Mouse (Mus musculus) retina, postnatal 1 day (tissue): ENCODE results near the gene Tbk1.

Experiments used
- DNase-seq: peaks from one replicate; pipeline ENCODE4 v3.0.0-alpha.2; 2012

The Tbk1 gene

DNA sequence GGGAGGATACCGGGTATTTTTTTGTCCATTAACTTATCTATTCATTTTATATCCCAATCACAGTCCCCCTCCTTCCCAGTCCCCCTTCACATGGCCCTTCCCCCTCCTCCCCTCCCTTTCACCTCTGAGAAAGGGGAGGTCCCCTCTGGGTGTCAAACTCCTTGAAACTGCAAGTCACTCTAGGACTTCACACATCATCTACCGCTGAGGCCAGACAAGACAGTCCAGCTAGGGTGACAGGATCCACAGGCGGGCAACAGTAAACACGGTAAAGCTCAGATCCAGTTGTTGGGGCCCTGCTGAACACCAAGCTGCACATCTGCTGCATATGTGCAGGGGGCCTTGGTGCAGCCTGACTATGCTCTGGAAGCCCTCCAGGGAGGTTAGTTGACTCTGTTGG, 51.6 kb downstream of the Tbk1 start:
- DNase-seq = no peak

DNA sequence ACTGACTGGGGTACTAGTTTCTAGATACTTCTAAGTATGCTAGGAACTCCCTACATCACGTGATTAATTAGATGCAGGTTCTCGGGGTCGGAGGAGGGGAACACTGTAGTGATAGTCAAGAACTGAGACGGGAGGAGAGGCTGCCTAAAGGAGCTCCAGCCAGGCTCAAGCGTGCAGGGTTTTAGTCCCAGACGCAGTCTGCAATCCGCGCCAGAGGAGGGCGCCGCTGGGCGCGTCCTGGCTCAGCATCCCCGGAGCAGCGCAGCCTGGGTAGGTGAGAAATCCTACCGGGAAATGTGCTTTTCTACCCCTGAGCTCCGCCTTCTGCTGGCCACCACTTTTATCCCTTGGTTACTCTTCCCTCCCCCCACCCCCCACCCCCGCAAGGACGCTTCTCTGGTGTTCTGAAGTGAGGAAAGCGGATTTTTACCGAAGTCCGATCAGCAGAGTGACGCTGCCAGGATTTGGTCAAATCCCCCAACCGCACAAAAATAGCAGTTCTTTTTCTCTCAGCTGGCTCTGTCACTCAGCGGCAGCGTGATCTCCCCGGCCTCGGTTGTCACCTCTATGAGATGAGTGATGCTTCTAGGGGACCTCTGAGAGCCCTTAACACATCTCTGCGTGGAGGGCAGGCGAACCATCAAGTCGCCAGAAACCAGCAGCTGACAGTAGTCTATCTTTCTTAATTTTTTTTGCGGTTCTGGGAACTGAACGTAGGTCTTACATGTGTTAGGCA, 53.3 kb downstream of the Tbk1 start:
- DNase-seq = peak; percentile 63

DNA sequence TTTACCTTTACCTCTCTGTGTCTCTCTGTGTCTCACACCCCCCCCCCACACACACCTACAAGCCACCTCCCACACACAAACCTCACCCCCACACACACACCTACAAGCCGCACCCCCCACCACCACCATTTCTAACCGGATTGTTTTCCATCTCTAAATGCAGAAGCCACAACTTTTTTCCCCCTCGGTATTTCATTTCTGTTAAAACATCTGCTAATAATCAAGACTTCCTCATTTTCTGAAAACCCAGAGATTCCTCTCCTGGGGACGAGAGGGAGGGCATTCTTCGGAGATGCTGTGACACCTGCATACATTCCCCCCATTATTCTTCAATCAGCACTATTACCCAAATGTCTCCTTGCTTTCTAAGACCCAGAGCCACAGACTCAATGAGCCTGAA, 55.0 kb downstream of the Tbk1 start:
- DNase-seq = no peak

DNA sequence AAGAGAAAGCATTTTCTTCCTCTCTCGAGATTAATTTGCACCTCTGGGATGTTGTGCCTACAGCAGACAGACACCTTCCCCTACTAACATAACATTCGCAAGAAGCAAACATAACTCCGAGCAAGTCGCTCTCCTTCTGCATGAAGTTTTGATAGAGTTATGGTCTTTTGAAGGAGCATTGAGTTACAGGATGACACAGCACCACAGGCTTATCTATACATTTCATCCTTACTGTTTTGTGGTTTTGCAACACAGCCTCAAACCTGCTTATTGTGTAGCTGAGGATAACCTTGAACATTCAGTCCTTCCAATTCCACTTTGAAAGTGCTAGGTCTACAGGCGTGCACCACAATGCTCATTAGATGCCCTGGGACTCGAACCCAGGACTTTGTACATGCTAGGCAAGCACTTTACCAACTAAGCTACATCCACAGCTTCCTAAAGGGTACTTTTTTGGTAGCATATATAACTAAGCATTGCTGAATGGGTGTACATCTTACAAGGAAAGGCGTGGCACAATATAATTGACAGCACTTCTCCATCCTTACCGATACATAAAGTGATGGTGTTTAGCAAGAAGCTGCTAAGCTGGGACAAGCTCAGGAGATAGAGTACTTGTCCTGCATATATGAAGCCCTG, 56.1 kb downstream of the Tbk1 start:
- no peak for DNase-seq

DNA sequence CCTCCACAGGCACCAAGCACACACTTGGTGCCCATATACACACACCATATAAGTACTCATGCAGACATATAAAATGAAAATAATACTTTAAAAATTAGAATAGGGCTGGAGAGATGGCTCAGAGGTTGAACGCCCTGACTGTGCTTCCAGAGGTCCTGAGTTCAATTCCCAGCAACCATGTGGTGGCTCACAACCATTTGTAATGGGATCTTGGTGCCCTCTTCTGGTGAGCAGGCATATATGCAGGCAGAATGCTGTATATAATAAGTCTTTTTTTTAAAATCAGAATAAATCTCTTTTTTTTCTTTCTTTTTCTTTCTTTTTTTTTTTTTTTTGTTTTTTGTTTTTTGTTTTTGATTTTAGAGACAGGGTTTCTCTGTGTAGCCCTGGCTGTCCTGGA, 57.3 kb downstream of the Tbk1 start:
- no peak for DNase-seq

DNA sequence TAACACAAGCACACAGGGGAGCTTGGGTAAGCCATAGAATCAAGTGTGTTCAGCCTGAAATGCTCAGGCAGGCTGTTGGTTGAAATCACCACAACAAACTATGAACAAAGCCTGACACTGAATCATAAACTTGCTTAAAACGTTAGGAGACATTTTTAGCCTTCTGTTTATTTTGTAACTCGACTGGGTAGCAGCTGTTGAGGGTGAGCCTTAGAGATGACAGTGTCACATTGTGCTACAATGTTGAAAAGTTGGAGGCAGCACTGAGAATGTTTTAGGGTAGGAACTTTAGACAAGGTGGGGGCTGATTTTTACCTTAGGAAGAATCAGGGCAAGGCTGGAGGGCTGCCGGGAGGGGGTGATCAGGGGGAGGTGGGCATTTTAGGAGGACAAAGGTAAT, 58.1 kb downstream of the Tbk1 start:
- no peak for DNase-seq

DNA sequence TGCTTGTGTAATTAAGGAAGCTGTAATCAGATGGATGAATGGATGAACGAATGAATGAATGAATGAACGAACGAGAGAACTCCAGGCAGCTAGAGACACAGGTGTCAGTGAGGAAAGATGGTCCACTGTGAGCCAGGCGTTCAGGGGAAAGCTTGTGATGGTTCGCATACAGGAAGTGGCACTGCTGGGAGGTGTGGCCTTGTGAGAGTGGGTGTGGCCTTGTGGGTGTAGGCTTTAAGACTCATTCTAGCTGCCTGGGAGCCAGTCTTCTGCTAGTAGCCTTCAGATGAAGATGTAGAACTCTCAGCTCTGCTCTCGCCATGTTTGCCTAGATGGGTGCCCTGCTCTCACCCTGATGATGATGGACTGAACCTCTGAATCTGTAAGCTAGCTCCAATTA, 59.5 kb downstream of the Tbk1 start:
- no peak for DNase-seq

DNA sequence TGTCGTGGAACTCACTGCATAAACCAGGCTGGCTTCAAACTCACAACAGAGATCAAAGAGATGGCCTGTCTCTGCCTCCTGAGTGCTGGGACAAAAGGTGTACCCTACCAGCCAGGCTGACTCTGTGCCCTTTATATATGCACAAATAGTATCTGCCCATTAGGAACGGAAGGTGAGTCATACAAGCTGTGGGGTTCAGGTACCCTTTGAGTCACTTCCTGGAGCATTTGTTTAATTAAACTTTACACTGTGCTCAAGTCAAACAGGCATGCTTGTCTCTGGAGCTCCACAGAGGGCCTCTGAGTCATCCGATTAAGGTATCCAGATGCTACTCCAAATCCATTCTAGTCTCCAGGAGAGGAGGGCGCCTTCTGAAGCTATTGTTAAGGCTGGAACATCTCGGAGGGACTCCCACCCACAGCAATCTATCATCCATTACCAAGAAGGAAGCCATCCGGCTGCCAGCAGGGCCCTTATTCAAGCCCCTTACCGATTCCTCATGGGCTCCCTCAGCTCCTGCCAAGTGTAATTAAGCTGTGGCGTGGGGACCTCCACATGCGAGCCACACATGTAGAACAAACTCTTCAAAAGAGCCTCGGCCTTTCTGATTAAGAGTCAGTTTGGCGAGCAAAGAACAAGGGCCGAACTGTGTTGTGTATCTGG, 65.5 kb downstream of the Tbk1 start:
- DNase-seq = peak; percentile 68

DNA sequence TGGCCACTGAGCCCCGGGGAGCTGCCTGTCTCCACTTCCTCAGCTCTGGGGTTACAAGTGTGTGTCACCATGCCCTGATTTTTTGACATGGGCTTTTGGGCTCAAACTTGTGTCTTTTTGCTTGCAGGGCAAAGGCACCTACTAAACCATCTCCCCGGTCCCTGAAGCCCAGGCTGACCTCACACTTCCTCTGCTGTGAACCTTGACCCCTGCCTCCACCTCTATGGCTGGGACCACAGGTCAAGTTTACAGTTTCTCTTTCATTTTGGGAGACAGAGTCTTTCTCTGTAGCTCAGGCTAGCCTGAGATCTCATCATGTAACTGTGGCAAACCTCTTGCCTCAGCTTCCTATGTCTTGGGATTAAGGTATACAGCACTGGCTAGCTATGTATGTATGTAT, 66.9 kb downstream of the Tbk1 start:
- DNase-seq = no peak

DNA sequence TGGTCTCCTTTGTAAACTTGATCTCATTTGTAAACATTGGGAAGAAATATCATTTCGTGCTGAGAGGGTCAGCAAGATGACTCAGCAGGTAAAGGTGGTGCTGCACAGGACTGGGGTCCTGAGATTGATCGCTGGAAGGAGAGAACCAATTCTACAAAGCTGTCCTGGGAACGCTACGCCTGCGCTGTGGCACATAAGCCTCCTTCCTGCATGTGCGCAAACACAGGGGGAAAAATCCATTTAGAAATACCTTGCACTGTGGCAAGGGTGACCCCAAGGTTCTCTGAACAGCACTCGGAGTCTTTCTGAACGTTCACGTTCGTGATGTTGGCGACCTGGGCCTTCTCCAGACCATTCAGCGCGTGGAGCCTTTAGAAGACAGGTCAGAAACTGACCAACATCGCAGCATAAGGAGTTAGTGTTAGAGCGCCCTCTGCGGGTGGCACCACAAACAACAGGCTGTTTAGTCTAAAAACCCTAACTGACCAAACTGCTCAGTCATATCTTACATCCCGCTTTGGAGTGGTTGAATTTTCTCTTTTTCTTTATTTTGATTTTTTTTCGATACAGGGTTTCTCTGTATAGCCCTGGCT, 70.5 kb downstream of the Tbk1 start:
- DNase-seq = peak; percentile 86

DNA sequence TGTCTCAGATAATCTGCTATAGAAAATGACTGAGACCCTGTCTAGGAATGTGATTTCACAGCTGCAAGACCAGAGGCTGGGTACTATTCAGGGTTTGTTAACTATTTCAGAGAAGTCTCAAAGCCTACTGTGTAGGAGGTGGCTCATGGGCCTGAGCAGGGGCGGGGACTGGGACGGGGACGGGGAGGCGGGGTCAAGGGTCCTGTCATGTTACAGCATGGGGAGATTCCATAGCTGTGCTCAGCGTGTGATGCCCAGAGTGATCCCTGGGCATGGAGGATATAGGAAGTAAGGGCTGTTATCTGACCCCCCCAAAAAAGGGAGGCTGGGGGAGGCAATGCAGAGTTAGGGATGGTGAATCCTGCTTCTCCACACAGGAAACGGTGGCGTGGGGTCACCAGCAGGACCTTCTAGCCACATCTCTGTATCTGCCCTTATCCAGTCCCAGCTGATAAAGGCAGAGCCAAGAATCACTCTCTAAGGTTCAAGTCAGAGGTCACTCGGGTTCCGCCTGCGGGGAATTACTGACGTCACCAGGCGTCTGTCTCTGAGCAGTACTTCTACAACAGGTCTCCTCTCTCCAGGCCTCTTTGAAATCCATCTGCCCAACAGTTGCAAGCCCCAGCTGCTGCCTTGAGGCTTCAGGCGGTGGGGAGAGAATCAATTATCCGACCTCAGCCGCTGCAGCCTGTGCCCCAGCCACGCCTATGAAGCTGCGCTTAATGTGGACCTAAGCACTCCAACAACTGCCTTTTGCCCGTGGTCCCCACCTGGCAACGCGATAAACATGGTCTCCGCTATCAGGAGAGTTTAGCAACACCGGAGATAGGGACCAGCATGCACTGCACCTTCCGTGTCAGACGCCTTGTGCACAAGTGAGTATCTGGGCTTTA, 76.6 kb downstream of the Tbk1 start:
- peak; percentile 76 for DNase-seq

DNA sequence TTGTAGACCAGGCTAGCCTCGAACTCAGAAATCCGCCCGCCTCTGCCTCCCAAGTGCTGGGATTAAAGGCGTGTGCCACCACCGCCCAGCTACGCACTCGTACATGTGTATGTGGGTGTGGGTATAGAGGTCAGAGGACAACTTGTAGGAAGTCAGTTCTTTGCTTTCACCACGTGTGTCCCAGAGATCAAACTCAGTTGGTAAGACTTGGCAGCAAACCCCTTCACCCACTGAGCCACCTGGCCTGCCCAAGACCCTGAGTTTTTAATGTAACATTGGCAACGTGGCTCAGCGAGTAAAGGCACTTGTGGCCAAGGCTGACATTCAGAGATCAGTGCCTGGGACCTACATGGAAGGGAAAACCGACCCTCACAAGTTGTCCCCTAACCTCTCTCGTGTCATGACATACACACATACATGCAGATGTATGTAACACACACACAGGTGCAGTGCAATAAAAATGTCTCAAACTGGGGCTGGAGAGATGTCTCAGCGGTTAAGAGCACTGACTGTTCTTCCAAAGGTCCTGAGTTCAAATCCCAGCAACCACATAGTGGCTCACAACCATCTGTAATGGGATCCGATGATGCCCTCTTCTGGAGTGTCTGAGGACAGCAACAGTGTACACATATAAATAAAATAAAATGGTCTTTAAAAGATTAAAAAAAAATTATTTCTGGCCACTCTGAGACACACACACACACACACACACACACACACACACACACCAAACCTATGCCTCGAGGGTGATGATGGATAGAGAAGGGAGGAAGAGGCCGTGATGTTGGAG, 78.6 kb downstream of the Tbk1 start:
- DNase-seq = no peak

DNA sequence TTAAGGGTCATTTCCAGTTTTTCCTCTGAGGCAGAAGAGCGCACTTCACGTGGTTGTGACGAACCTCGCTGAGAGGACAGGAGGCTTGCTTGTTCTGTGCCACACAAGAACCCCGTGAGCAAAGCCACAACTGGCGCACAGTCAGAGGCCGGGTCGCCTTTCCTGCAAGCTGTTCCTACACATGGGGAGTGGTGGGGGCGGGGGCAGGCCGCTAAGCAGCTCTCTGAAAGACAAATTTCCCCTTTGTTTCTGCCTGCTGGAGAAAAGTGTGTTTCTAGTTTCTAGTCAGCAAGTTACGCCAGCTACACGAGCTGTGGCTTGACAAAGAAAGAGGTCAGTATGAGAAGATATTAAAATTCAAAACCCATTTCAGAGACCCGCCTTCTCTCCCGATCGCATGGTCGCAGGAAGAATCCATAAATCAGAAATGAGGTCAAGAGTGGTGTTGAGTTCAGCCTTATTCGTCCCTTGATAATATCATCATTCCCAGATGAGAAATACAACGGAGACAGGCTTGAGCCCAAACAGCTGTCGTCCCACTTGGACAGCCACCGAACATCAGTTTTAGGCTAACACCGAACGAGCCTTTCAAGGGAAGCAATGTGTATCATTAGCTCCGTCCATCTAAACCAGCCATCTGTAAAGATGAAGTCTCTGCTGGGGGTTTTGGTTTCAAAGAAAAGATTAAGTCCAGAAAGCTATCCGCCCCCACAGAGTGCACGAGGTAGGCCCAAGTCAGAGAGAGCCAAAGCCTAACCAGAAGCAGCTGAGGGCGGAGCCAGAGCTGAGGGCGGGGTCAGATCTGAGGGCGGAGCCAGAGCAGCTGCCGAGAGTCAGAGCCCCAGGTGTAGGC, 79.6 kb downstream of the Tbk1 start:
- DNase-seq = peak; percentile 40

DNA sequence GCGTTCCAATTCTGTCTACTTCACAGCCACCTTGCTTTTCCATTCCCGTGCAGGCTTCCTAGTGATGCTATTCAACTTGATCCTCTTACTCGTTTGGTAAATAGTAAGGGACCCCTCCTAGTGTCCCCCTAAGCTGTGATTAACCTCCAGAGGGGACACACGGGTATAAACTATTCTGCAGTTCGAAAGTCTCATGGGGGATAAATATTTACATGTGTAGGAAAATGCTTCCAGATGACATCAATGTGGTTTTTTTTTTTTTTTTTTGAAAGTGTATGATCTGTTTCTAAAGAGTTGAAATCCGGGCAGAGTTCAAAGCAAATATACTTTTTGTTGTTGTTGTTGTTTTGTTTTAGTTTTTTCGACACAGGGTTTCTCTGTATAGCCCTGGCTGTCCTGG, 80.7 kb downstream of the Tbk1 start:
- DNase-seq = no peak

DNA sequence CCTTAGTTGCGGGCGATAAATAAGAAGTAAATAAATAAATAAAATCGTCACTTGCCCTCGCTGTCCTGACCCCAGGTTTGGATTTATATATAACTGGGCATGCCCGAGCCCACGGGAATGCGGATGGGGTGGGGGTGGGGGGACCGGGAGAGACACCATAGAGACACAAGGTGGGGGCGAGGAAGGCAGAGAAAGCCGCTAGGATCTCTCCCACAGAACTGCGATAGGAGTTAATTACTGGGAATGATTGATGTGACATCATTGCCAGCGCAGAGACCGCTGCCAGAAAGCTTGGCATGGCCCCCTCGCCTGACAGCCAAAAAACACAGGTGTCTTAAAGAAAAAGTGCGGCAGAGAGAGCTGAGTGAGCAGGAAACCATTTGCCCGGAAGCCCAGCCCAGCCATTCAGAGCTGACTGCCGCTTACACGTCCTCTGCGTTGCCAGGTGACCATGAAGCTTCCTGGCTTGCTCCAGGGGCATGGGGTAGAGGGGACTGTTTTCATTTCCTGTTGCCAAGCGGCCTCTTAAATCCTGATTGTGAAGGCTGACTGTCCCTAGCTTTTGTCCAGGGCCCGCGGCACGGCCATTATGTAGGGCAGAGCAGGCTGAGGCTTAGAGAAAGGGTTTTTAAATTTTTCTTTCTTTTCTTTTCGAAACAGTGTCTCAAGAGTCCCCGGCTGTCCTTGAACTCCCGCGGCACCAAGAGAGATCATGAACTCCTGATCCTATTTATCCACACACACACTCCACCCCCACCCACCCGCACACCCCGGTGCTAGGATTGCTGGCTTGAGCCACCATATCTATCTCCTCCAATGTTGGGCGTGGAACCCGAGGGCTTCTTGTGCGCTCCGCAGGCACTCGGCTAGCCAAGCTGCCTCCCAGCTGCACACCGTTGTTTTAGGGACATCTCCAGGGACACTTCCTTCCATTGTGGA, 81.3 kb downstream of the Tbk1 start:
- DNase-seq = peak; percentile 73

DNA sequence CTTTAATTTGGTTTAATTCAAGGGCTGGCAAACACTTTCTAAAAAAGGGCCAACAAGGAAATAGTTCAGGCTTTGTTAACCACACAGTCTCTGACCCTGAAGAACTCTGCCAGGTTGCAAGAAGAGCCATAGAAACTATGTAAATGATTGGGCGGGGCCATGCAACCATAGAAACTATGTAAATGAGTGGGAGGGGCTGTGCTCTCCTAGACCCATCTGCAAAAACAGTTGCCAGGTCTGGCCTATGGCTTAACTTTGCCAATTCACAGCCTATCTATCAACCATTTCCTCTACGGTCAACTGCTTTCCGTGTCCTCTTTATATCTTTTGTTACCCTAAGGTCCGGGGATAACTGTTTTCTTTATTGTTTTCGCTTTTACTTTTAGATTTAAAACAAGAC, 85.4 kb downstream of the Tbk1 start:
- peak; percentile 22 for DNase-seq

DNA sequence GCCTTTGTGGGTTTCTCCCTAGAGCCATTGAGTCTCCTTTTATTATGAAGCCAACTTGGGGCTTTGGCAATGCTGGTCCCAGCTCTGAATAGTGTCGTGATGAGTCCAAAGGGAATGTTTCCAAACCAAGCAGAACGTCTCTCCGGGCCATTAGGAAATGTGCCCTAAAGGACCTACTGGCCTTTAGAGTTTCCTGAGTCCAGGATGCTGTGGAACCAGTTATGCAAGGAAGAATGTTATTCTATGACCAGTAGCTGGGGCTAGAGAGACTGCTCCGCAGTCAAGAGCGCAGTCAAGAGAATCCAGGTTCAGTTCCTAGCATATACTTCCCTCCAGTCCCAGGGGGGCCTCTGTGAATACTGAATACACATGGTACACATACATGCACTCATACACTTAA, 86.6 kb downstream of the Tbk1 start:
- no peak for DNase-seq

DNA sequence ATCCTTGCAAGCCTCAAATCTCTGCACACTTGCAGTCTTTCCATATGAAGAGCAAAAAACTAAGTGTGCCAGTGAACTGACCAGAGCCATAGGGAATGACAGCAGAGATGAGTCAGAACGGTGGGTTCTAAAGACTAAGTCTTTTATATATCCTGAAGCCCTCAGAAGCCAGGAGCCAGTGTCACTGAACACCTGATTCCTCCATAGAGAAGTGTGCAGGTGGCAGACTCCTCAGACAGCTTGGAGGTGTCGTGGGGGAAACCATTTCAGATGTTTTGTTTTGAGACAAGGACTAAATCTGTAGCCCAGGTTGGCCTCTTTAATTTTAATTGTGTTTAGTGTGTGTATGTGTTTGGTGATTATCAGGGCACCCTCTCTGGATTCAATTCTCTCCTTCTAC, 87.5 kb downstream of the Tbk1 start:
- no peak for DNase-seq

DNA sequence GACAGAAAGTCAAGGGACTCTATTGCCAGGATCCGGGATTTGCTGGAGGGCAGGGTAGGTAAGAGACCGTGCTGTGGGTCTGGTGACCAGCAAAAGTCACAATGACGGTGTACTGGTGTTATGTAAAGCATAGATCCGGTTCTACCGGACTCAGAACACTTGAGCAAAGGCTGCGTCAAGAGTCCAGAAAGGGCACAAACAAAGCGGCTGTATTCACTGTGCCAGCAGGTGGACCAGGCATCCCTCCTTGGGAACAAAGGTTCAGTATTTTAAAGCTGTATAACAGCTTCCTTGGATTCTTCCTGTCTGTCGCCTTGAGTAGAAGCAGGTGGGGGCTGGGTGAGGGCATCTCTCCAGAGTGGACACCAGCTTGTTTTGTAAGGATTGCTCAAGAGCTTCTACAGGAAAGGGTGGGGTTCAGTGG, 88.1 kb downstream of the Tbk1 start:
- no peak for DNase-seq

DNA sequence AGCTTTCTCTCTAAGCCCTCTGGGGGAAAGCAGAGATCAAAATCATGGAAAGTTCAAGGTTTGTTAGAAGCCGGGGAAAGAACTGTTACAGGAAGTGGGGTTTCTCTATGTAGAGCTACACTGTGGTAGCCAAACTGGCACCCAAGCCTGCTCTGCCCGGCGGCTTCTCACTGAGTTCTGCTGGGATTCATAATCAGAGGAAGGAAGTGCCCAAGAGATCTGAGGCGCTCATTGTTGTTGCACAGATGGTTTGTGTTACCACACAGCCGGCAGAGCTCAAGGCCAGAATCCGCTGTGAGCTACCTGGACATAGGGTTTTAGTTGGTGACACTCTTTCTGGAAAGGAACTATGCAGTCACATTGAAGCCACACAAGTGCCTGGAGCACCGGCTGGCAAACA, 88.6 kb downstream of the Tbk1 start:
- DNase-seq = no peak
